Mouse (Mus musculus) lung, adult 2 months (tissue): Measurements from ENCODE around the gene Cnpy4. TPM values are rescaled to one million over a fixed set of nuclear protein-coding genes. Genes with fewer than 3 reads are reported as not detected.
"Not testable (repeated sequence)": the region's sequence is repeated elsewhere in the genome, so short reads cannot be mapped to it uniquely, and the experiment has no call there.

Experiments
- DNase-seq: peaks from one replicate; pipeline ENCODE4 v3.0.0; 2022
- H3K4me1 ChIP-seq: fragments of 200-500 bp; 2 replicates; pipeline ENCODE4 v1.6.1; 2011; ENCODE audit warnings: low read length; ENCODE audit not compliant: control insufficient read depth, insufficient read depth
- H3K4me3 ChIP-seq: fragments of 200-500 bp; replicated peaks from 2 replicates; pipeline ENCODE3; 2011; ENCODE audit warnings: low read depth, mild to moderate bottlenecking, control low read depth, low read length; ENCODE audit errors: extremely low read depth
- CTCF ChIP-seq: fragments of 200-500 bp; IDR thresholded peaks from 2 replicates; pipeline ENCODE4 v1.5.1; 2011; ENCODE audit warnings: mild to moderate bottlenecking, low read length, control low read depth; ENCODE audit not compliant: insufficient read depth
- POLR2A ChIP-seq: fragments of 200-500 bp; IDR thresholded peaks from 2 replicates; pipeline ENCODE4 v1.6.1; 2011; ENCODE audit warnings: low read depth, mild to moderate bottlenecking, control low read depth, low read length, borderline replicate concordance; ENCODE audit errors: extremely low read depth
- WGBS: fragments of 180-500 bp; shearing (Covaris S2); methylation state at CpG from one replicate; pipeline ENCODE4 v1.1.7; 2018; 5-methylcytosine and 5-hydroxymethylcytosine counted together
- polyA plus RNA-seq: library from polyadenylated mRNA; depleted of rRNA; stranded (reverse); fragments of >200 nt; gene quantifications from 2 replicates; pipeline ENCODE4 v1.2.3, GENCODE M21; 2012

The Cnpy4 gene
- polyA plus RNA-seq, 1 experiment, result 8.6 TPM

GRCm38 (mm10) chr5:138195463-138195862, 8.2 kb downstream of the Cnpy4 start:
- DNase-seq, result no peak
- no peak overlapping the region for H3K4me3 ChIP-seq
- peaks cover 5% of the 10 kb centered on the region; the same call in 1 of the 2 replicates for H3K4me1 ChIP-seq
- TF ChIP-seq CTCF, result no peak
- TF ChIP-seq POLR2A, result no peak
- WGBS, result 68% methylated on average over 7 of the region's 7 CpGs

DNA sequence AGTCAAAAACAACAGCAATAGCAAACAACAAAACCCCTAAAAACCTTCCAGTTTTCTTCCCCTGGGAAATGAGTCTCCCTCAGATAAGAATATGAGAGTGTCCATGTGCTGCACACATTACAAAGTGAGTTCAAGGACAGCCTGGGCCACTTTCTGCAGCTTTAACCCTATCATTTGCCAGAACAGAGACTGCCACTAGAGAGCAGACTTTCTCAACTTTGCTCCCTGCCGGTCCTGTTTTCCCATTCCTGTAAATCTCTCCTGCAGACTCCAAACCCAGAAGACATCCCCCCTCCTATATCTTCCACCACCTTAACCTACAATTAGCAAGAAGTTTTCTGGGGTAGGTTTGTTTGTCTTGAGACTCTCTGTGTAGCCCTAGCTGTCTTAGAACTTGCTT, 12.3 kb downstream of the Cnpy4 start:
- no peak for TF ChIP-seq CTCF
- TF ChIP-seq POLR2A, result no peak
- Histone ChIP-seq H3K4me3 (no peak overlapping the region), H3K4me1 (peaks cover 5% of the 10 kb centered on the region; the same call in 1 of the 2 replicates)
- no peak for DNase-seq
- WGBS, result 11% methylated on average over 1 of the region's 1 CpGs

GRCm38 (mm10) chr5:138202086-138202485, 14.8 kb downstream of the Cnpy4 start:
- WGBS, result 85% methylated on average over 3 of the region's 3 CpGs
- TF ChIP-seq CTCF, result no peak
- TF ChIP-seq POLR2A, result no peak
- no peak overlapping the region for H3K4me3 ChIP-seq

DNA sequence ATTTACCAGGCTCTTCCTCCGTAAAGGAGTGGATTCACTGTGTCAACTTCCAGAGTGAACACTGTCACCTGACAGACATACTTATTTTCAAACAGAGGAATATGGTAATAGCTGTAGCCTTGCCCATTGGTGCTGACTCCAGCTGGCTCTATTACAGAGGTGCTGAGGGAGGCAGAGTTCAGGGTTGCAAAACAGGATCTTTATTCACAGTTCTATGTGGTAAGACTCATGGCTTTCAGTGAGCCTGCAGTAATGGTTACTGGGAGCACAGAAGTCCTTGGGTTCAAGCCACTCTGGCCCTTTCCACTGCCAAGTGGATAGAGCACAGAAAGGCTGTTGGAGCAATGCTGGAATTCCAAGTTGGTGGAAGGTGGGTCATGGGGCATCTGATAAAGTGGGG, 20.0 kb downstream of the Cnpy4 start:
- 62% methylated on average over 1 of the region's 1 CpGs for WGBS
- Histone ChIP-seq H3K4me1 (no peaks in the 10 kb centered on the region), H3K4me3 (no peak overlapping the region)
- no peak for DNase-seq
- no peak for TF ChIP-seq POLR2A
- no peak for TF ChIP-seq CTCF

More at GRCm38 (mm10) chr5:138202086-138202485, 14.8 kb downstream of the Cnpy4 start:
- DNase-seq, result no peak
- no peaks in the 10 kb centered on the region for H3K4me1 ChIP-seq

GRCm38 (mm10) chr5:138207873-138208272, 20.6 kb downstream of the Cnpy4 start:
- Histone ChIP-seq H3K4me1 (no peaks in the 10 kb centered on the region), H3K4me3 (no peak overlapping the region)
- TF ChIP-seq POLR2A, result no peak
- no peak for TF ChIP-seq CTCF
- DNase-seq, result no peak
- 77% methylated on average over 4 of the region's 4 CpGs for WGBS

DNA sequence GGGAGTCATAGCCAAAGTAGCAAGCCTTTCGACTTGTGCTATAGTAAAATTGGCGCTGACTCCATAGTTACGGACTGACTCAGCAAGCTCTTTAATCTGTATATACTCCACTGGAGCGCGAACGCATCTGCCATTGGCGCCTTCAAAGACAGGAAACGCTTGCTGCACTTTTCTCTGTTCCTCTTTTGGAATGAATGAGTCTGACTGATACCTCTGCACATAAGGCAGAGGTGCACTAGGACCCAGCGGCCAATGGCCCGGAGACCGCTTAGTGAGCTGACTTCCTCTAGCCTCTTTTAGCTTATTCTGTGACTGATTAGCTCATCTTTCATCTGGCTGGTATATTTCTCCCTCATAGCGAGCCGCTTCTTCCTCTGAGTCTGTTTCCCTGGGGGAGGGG, 29.3 kb downstream of the Cnpy4 start:
- WGBS, result 83% methylated on average over 13 of the region's 13 CpGs
- not testable (repeated sequence) for H3K4me3 ChIP-seq, DNase-seq, H3K4me1 ChIP-seq

GRCm38 (mm10) chr5:138219864-138220263, 32.6 kb downstream of the Cnpy4 start:
- H3K4me1 ChIP-seq, result no peaks in the 10 kb centered on the region
- TF ChIP-seq CTCF (no peak), POLR2A (no peak)
- 13% methylated on average over 2 of the region's 2 CpGs for WGBS
- DNase-seq, result no peak
- H3K4me3 ChIP-seq, result no peak overlapping the region

- peak; percentile 79 for DNase-seq
- WGBS, result 20% methylated on average over 4 of the region's 4 CpGs
- H3K4me3 ChIP-seq, result no peak overlapping the region
- no peaks in the 10 kb centered on the region for H3K4me1 ChIP-seq
- no peak for TF ChIP-seq POLR2A
- peak; percentile 84 for TF ChIP-seq CTCF
Observed at GRCm38 (mm10) chr5:138222111-138222510, 34.8 kb downstream of the Cnpy4 start.

DNA sequence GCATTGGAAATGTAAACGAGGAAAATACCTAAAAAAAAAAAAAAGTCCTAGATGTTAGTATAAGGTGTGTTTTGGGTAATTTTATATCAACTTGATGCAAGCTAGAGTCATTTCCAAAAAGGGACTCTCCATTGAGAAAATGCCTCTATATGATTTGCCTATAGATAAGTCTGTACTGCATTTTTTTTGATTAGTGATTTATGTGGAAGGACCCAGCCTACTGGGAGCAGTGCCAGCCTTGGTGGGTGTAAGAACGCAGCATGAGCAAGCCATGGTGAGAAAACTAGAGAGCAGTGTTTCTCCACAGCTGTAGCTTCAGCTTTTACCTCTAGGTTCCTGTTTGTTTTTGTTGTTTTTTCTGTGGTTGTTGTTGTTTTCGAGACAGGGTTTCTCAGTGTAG, 36.0 kb downstream of the Cnpy4 start:
- no peaks in the 10 kb centered on the region for H3K4me1 ChIP-seq
- no peak overlapping the region for H3K4me3 ChIP-seq
- WGBS, result 33% methylated on average over 3 of the region's 3 CpGs
- no peak for DNase-seq
- TF ChIP-seq POLR2A (no peak), CTCF (no peak)

GRCm38 (mm10) chr5:138225700-138226099, 38.4 kb downstream of the Cnpy4 start, which contains the start of gene Nxpe5:
Gene Nxpe5 (plus strand): TSS chr5:138225898.
- no peaks in the 10 kb centered on the region for H3K4me1 ChIP-seq
- no peak within 1 kb of the TSS for H3K4me3 ChIP-seq
- TF ChIP-seq POLR2A, result no peak
- no peak for TF ChIP-seq CTCF
- 52% methylated on average over 2 of the region's 2 CpGs for WGBS
- no peak for DNase-seq

DNA sequence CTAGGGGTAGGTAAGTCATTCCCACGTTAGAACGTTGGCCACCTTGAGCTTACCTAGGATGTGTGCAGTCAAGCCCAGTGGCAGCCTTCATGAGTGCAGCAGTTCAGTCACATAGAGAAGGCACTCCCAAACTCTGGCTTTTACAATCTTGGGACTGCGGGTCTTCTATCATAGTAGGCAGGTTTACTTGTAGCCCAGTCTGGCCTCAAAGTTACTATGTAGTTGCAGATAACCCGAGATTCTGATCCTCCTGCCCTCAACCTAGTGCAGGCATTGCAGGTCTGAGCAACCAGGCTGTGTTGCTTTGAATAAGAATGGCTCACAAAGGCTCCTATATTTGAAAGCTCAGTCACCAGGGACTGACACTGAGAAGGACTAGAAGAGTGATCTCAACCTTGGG, 39.2 kb downstream of the Cnpy4 start:
- 68% methylated on average over 4 of the region's 4 CpGs for WGBS
- no peak for TF ChIP-seq CTCF
- TF ChIP-seq POLR2A, result no peak
- no peak for DNase-seq
- H3K4me3 ChIP-seq, result no peak overlapping the region
- no peaks in the 10 kb centered on the region for H3K4me1 ChIP-seq
